Mouse (Mus musculus): Measurements from ENCODE around the gene Prr5. TPM values are rescaled to one million over a fixed set of nuclear protein-coding genes. Genes with fewer than 3 reads are reported as not detected.

Prr5 gene
- polyA plus RNA-seq, 1 experiment from 2014 or later = 12.3 TPM

- H3K27me3 ChIP-seq (ENCODE audit: control insufficient read depth, insufficient read depth, low read length) = no peaks in the 10 kb centered on the region
- DNase-seq (ENCODE audit: low spot score) (no peak), ATAC-seq (replicated peaks; ENCODE audit: low FRiP score) (no peak)
- no peak overlapping the region for H3K27ac ChIP-seq (ENCODE audit: low read depth, low read length)
- WGBS = 66% methylated on average over 3 of the region's 3 CpGs
- H3K4me3 ChIP-seq (ENCODE audit: low read depth, low read length) = no peak overlapping the region
- no peaks in the 10 kb centered on the region for H3K36me3 ChIP-seq (ENCODE audit: control insufficient read depth, insufficient read depth, low read length)
- H3K9ac ChIP-seq (ENCODE audit: low read length) = no peak overlapping the region
- no peak overlapping the region for H3K4me2 ChIP-seq (ENCODE audit: low read depth, low read length, severe bottlenecking)
- H3K4me1 ChIP-seq (replicated peaks; ENCODE audit: control insufficient read depth, insufficient read depth, low read length) = no peaks in the 10 kb centered on the region; the same call in 1 of the 2 replicates
- H3K9me3 ChIP-seq (ENCODE audit: control insufficient read depth, low read length) = no peaks in the 10 kb centered on the region
Measured at GRCm38 (mm10) chr15:84634361-84634760, 35.1 kb upstream of the Prr5 start.

- Histone ChIP-seq H3K4me1 (replicated peaks; ENCODE audit: control insufficient read depth, insufficient read depth, low read length) (no peaks in the 10 kb centered on the region; the same call in 1 of the 2 replicates), H3K4me3 (ENCODE audit: low read depth, low read length) (no peak overlapping the region), H3K36me3 (ENCODE audit: control insufficient read depth, insufficient read depth, low read length) (no peaks in the 10 kb centered on the region), H3K9ac (ENCODE audit: low read length) (no peak overlapping the region), H3K4me2 (ENCODE audit: low read depth, low read length, severe bottlenecking) (no peak overlapping the region), H3K27ac (ENCODE audit: low read depth, low read length) (no peak overlapping the region), H3K9me3 (ENCODE audit: control insufficient read depth, low read length) (no peaks in the 10 kb centered on the region), H3K27me3 (ENCODE audit: control insufficient read depth, insufficient read depth, low read length) (no peaks in the 10 kb centered on the region)
- ATAC-seq (replicated peaks; ENCODE audit: low FRiP score) (no peak), DNase-seq (ENCODE audit: low spot score) (no peak)
Measured at GRCm38 (mm10) chr15:84638405-84638804, 31.0 kb upstream of the Prr5 start.

GRCm38 (mm10) chr15:84639072-84639450 is 30.4 kb upstream of the Prr5 start:
- H3K4me1 ChIP-seq (replicated peaks; ENCODE audit: control insufficient read depth, insufficient read depth, low read length) = no peaks in the 10 kb centered on the region; the same call in 1 of the 2 replicates
- ATAC-seq (replicated peaks; ENCODE audit: low FRiP score) (no peak), DNase-seq (ENCODE audit: low spot score) (no peak)
- no peak overlapping the region for H3K9ac ChIP-seq (ENCODE audit: low read length)
- no peak overlapping the region for H3K4me2 ChIP-seq (ENCODE audit: low read depth, low read length, severe bottlenecking)
- 71% methylated on average over 5 of the region's 5 CpGs for WGBS
- no peaks in the 10 kb centered on the region for H3K27me3 ChIP-seq (ENCODE audit: control insufficient read depth, insufficient read depth, low read length)
- H3K4me3 ChIP-seq (ENCODE audit: low read depth, low read length) = no peak overlapping the region
- H3K9me3 ChIP-seq (ENCODE audit: control insufficient read depth, low read length) = no peaks in the 10 kb centered on the region
- H3K27ac ChIP-seq (ENCODE audit: low read depth, low read length) = no peak overlapping the region
- no peaks in the 10 kb centered on the region for H3K36me3 ChIP-seq (ENCODE audit: control insufficient read depth, insufficient read depth, low read length)

GRCm38 (mm10) chr15:84639451-84640136 is 29.8 kb upstream of the Prr5 start:
- H3K4me1 ChIP-seq (replicated peaks; ENCODE audit: control insufficient read depth, insufficient read depth, low read length) = no peaks in the 10 kb centered on the region; the same call in 1 of the 2 replicates
- H3K27ac ChIP-seq (ENCODE audit: low read depth, low read length) = no peak overlapping the region
- WGBS = 59% methylated on average over 6 of the region's 6 CpGs
- H3K36me3 ChIP-seq (ENCODE audit: control insufficient read depth, insufficient read depth, low read length) = no peaks in the 10 kb centered on the region
- no peak overlapping the region for H3K4me2 ChIP-seq (ENCODE audit: low read depth, low read length, severe bottlenecking)
- H3K27me3 ChIP-seq (ENCODE audit: control insufficient read depth, insufficient read depth, low read length) = no peaks in the 10 kb centered on the region
- H3K9me3 ChIP-seq (ENCODE audit: control insufficient read depth, low read length) = no peaks in the 10 kb centered on the region
- ATAC-seq (replicated peaks; ENCODE audit: low FRiP score) (no peak), DNase-seq (ENCODE audit: low spot score) (no peak)
- no peak overlapping the region for H3K9ac ChIP-seq (ENCODE audit: low read length)
- no peak overlapping the region for H3K4me3 ChIP-seq (ENCODE audit: low read depth, low read length)

GRCm38 (mm10) chr15:84640722-84641121 is 28.7 kb upstream of the Prr5 start:
- no peak overlapping the region for H3K4me3 ChIP-seq (ENCODE audit: low read depth, low read length)
- no peak overlapping the region for H3K27ac ChIP-seq (ENCODE audit: low read depth, low read length)
- ATAC-seq (replicated peaks; ENCODE audit: low FRiP score) = no peak
- DNase-seq (ENCODE audit: low spot score) = no peak
- no peak overlapping the region for H3K9ac ChIP-seq (ENCODE audit: low read length)
- H3K4me2 ChIP-seq (ENCODE audit: low read depth, low read length, severe bottlenecking) = no peak overlapping the region
- H3K4me1 ChIP-seq (replicated peaks; ENCODE audit: control insufficient read depth, insufficient read depth, low read length) = no peaks in the 10 kb centered on the region; the same call in 1 of the 2 replicates
- H3K27me3 ChIP-seq (ENCODE audit: control insufficient read depth, insufficient read depth, low read length) = no peaks in the 10 kb centered on the region
- 83% methylated on average over 6 of the region's 6 CpGs for WGBS
- no peaks in the 10 kb centered on the region for H3K36me3 ChIP-seq (ENCODE audit: control insufficient read depth, insufficient read depth, low read length)
- no peaks in the 10 kb centered on the region for H3K9me3 ChIP-seq (ENCODE audit: control insufficient read depth, low read length)

GRCm38 (mm10) chr15:84641127-84641526 is 28.3 kb upstream of the Prr5 start:
- 63% methylated on average over 5 of the region's 5 CpGs for WGBS
- H3K4me3 ChIP-seq (ENCODE audit: low read depth, low read length) = no peak overlapping the region
- H3K4me1 ChIP-seq (replicated peaks; ENCODE audit: control insufficient read depth, insufficient read depth, low read length) = no peaks in the 10 kb centered on the region; the same call in 1 of the 2 replicates
- DNase-seq (ENCODE audit: low spot score) (no peak), ATAC-seq (replicated peaks; ENCODE audit: low FRiP score) (no peak)
- no peak overlapping the region for H3K9ac ChIP-seq (ENCODE audit: low read length)
- H3K36me3 ChIP-seq (ENCODE audit: control insufficient read depth, insufficient read depth, low read length) = no peaks in the 10 kb centered on the region
- no peak overlapping the region for H3K4me2 ChIP-seq (ENCODE audit: low read depth, low read length, severe bottlenecking)
- H3K27me3 ChIP-seq (ENCODE audit: control insufficient read depth, insufficient read depth, low read length) = no peaks in the 10 kb centered on the region
- H3K9me3 ChIP-seq (ENCODE audit: control insufficient read depth, low read length) = no peaks in the 10 kb centered on the region
- H3K27ac ChIP-seq (ENCODE audit: low read depth, low read length) = no peak overlapping the region

GRCm38 (mm10) chr15:84641948-84642347 is 27.5 kb upstream of the Prr5 start:
- ATAC-seq (replicated peaks; ENCODE audit: low FRiP score) (no peak), DNase-seq (ENCODE audit: low spot score) (no peak)
- WGBS = 100% methylated on average over 1 of the region's 1 CpGs
- H3K27me3 ChIP-seq (ENCODE audit: control insufficient read depth, insufficient read depth, low read length) = no peaks in the 10 kb centered on the region
- H3K36me3 ChIP-seq (ENCODE audit: control insufficient read depth, insufficient read depth, low read length) = no peaks in the 10 kb centered on the region
- no peak overlapping the region for H3K4me2 ChIP-seq (ENCODE audit: low read depth, low read length, severe bottlenecking)
- H3K9ac ChIP-seq (ENCODE audit: low read length) = no peak overlapping the region
- H3K4me1 ChIP-seq (replicated peaks; ENCODE audit: control insufficient read depth, insufficient read depth, low read length) = no peaks in the 10 kb centered on the region; the same call in 1 of the 2 replicates
- H3K27ac ChIP-seq (ENCODE audit: low read depth, low read length) = no peak overlapping the region
- no peaks in the 10 kb centered on the region for H3K9me3 ChIP-seq (ENCODE audit: control insufficient read depth, low read length)
- H3K4me3 ChIP-seq (ENCODE audit: low read depth, low read length) = no peak overlapping the region

- ATAC-seq (replicated peaks; ENCODE audit: low FRiP score) (no peak), DNase-seq (ENCODE audit: low spot score) (no peak)
- no peaks in the 10 kb centered on the region for H3K36me3 ChIP-seq (ENCODE audit: control insufficient read depth, insufficient read depth, low read length)
- no peaks in the 10 kb centered on the region; the same call in 1 of the 2 replicates for H3K4me1 ChIP-seq (replicated peaks; ENCODE audit: control insufficient read depth, insufficient read depth, low read length)
- H3K9ac ChIP-seq (ENCODE audit: low read length) = no peak overlapping the region
- no peak overlapping the region for H3K27ac ChIP-seq (ENCODE audit: low read depth, low read length)
- H3K4me2 ChIP-seq (ENCODE audit: low read depth, low read length, severe bottlenecking) = no peak overlapping the region
- no peak overlapping the region for H3K4me3 ChIP-seq (ENCODE audit: low read depth, low read length)
- 33% methylated on average over 1 of the region's 1 CpGs for WGBS
- no peaks in the 10 kb centered on the region for H3K27me3 ChIP-seq (ENCODE audit: control insufficient read depth, insufficient read depth, low read length)
- H3K9me3 ChIP-seq (ENCODE audit: control insufficient read depth, low read length) = no peaks in the 10 kb centered on the region
Measured at GRCm38 (mm10) chr15:84643178-84643577, 26.2 kb upstream of the Prr5 start.

- Histone ChIP-seq H3K4me2 (ENCODE audit: low read depth, low read length, severe bottlenecking) (no peak overlapping the region), H3K36me3 (ENCODE audit: control insufficient read depth, insufficient read depth, low read length) (no peaks in the 10 kb centered on the region), H3K9ac (ENCODE audit: low read length) (no peak overlapping the region), H3K27me3 (ENCODE audit: control insufficient read depth, insufficient read depth, low read length) (no peaks in the 10 kb centered on the region), H3K4me1 (replicated peaks; ENCODE audit: control insufficient read depth, insufficient read depth, low read length) (peaks cover 10% of the 10 kb centered on the region; the same call in 1 of the 2 replicates), H3K9me3 (ENCODE audit: control insufficient read depth, low read length) (no peaks in the 10 kb centered on the region), H3K27ac (ENCODE audit: low read depth, low read length) (no peak overlapping the region), H3K4me3 (ENCODE audit: low read depth, low read length) (no peak overlapping the region)
- no peak for DNase-seq (ENCODE audit: low spot score)
- no peak for ATAC-seq (replicated peaks; ENCODE audit: low FRiP score)
- WGBS = 87% methylated on average over 6 of the region's 6 CpGs
Measured at GRCm38 (mm10) chr15:84651481-84651880, 17.9 kb upstream of the Prr5 start.

All from forebrain, embryonic 11.5 days (tissue).